Mouse (Mus musculus): ENCODE data around the gene Nfix. TPM values are rescaled to one million over a fixed set of nuclear protein-coding genes. Genes with fewer than 3 reads are reported as not detected.

The Nfix gene
- polyA plus RNA-seq, 2 experiments = 1.4 to 2.5 TPM

DNA sequence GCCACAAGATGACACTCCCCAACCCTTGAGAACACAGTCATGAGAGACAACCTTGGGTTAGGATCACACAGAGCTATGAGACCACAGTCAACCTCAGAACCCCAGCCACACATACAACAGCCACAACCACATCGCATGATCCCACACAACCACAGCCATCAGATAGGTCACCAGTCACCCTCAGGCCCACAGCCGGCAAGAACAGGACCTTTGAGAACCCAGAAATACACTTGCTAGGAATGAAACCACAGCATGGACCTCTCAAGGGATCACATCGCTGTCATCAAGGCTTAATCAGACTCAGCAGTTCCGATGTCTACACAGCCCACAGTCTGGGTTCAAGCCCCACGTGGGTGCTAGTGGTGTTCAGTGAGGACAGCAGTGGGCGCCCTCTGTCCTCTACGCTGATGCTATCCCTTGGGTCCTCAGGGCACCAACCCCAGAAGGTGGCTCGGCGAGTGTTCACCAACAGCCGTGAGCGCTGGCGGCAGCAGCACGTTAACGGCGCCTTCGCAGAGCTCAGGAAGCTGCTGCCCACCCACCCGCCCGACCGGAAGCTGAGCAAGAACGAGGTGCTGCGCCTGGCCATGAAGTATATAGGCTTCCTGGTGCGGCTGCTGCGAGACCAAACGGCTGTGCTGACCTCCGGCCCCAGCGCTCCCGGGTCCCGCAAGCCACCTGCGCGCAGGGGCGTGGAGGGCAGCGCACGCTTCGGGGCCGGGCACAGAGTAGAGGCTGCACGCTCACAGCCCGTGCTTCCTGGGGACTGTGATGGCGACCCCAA, 96.5 kb downstream of the Nfix start:
- Histone ChIP-seq H3K27me3 (ENCODE audit: control insufficient read depth, insufficient read depth, low read length) (peaks cover 11% of the 10 kb centered on the region), H3K9me3 (ENCODE audit: control insufficient read depth, low read length) (no peaks in the 10 kb centered on the region), H3K27ac (peak overlapping the region; percentile 98), H3K36me3 (replicated peaks; ENCODE audit: control insufficient read depth, insufficient read depth, low read depth) (peaks cover 25% of the 10 kb centered on the region), H3K4me3 (ENCODE audit: insufficient read depth in 1 of 2, low read depth in 2 of 2, low read length in 2 of 2) (peak overlapping the region; percentile 88 to 98), H3K4me1 (replicated peaks; ENCODE audit: control insufficient read depth in 2 of 2, insufficient read depth in 2 of 2, low read length in 1 of 2) (peaks cover 42 to 51% of the 10 kb centered on the region in 2 experiments), H3K4me2 (ENCODE audit: low read depth) (peak overlapping the region; percentile 90), H3K9ac (replicated peaks) (peak overlapping the region; percentile 100)
- 2% methylated on average over 38 of the region's 38 CpGs for WGBS (ENCODE audit: insufficient replicate concordance)
- DNase-seq (ENCODE audit: low read depth in 3 of 3, low spot score in 3 of 3) (no peak), ATAC-seq (ENCODE audit: insufficient read depth) (no peak)
- TF ChIP-seq EP300 (IDR thresholded peaks at IDR 0.05; ENCODE audit: low read depth) (no peak), CTCF (IDR thresholded peaks at IDR 0.05; ENCODE audit: low read depth) (peak; percentile 50; the same call in 1 of the 2 replicates)

DNA sequence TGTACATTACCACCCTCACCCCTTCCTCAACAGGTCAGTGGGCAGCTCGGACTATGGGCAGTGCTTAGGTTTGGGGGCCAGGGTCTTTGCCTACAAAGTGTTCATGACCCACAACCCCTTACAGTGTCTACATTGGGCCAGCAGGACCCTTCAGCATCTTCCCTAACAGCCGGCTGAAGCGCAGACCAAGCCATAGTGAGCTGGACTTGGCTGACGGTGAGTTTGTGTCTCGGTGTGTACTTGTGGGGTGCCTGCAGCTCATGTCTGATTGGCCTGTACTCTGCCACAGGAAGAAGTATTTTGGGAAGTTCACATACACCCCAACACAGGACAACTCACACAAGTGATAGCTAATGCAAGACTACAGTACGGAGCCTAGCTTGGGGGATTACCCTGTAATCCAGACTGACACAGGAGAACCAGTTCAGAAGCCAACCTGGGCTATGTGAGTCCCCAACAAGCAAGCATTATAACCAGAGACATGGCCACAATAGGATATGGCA, 97.1 kb downstream of the Nfix start:
- no peaks in the 10 kb centered on the region for H3K9me3 ChIP-seq (ENCODE audit: control insufficient read depth, low read length)
- peak overlapping the region; percentile 88 to 98 for H3K4me3 ChIP-seq (ENCODE audit: insufficient read depth in 1 of 2, low read depth in 2 of 2, low read length in 2 of 2)
- H3K27me3 ChIP-seq (ENCODE audit: control insufficient read depth, insufficient read depth, low read length) = peaks cover 11% of the 10 kb centered on the region
- TF ChIP-seq EP300 (IDR thresholded peaks at IDR 0.05; ENCODE audit: low read depth) = no peak
- TF ChIP-seq CTCF (IDR thresholded peaks at IDR 0.05; ENCODE audit: low read depth) = peak; percentile 5; the same call in 1 of the 2 replicates
- H3K4me1 ChIP-seq (replicated peaks; ENCODE audit: control insufficient read depth in 2 of 2, insufficient read depth in 2 of 2, low read length in 1 of 2) = peaks cover 38 to 50% of the 10 kb centered on the region in 2 experiments
- H3K4me2 ChIP-seq (ENCODE audit: low read depth) = peak overlapping the region; percentile 90
- 12% methylated on average over 6 of the region's 6 CpGs for WGBS (ENCODE audit: insufficient replicate concordance)
- peak overlapping the region; percentile 100 for H3K9ac ChIP-seq (replicated peaks)
- H3K27ac ChIP-seq = peak overlapping the region; percentile 98
- no peak for DNase-seq (ENCODE audit: low read depth in 3 of 3, low spot score in 3 of 3)
- ATAC-seq (ENCODE audit: insufficient read depth) = no peak
- peaks cover 26% of the 10 kb centered on the region for H3K36me3 ChIP-seq (replicated peaks; ENCODE audit: control insufficient read depth, insufficient read depth, low read depth)

DNA sequence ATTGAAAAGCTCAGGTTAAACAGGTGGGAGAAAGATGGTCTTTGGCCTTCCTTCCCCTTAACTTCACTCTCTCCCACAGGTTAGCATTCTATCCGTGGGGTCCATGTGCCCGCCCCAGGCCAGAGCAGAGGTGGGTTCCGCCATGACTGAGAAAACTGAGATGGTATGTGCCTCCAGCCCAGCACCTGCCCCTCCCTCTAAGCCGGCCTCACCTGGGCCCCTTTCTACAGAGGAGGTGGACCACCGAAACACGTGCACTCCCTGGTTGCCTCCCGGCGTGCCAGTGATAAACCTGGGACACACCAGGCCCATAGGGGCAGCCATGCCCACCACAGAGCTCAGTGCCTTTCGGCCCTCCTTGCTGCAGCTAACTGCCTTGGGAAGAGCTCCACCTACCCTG, 97.6 kb downstream of the Nfix start:
- no peaks in the 10 kb centered on the region for H3K9me3 ChIP-seq (ENCODE audit: control insufficient read depth, low read length)
- TF ChIP-seq EP300 (IDR thresholded peaks at IDR 0.05; ENCODE audit: low read depth) = no peak
- TF ChIP-seq CTCF (IDR thresholded peaks at IDR 0.05; ENCODE audit: low read depth) = no peak
- peak overlapping the region; percentile 88 to 98 for H3K4me3 ChIP-seq (ENCODE audit: insufficient read depth in 1 of 2, low read depth in 2 of 2, low read length in 2 of 2)
- H3K4me2 ChIP-seq (ENCODE audit: low read depth) = peak overlapping the region; percentile 90
- peaks cover 34 to 45% of the 10 kb centered on the region in 2 experiments for H3K4me1 ChIP-seq (replicated peaks; ENCODE audit: control insufficient read depth in 2 of 2, insufficient read depth in 2 of 2, low read length in 1 of 2)
- peaks cover 28% of the 10 kb centered on the region for H3K36me3 ChIP-seq (replicated peaks; ENCODE audit: control insufficient read depth, insufficient read depth, low read depth)
- no peak for DNase-seq (ENCODE audit: low read depth in 3 of 3, low spot score in 3 of 3)
- WGBS (ENCODE audit: insufficient replicate concordance) = 10% methylated on average over 9 of the region's 9 CpGs
- peak overlapping the region; percentile 100 for H3K9ac ChIP-seq (replicated peaks)
- H3K27ac ChIP-seq = peak overlapping the region; percentile 98
- peaks cover 10% of the 10 kb centered on the region for H3K27me3 ChIP-seq (ENCODE audit: control insufficient read depth, insufficient read depth, low read length)
- no peak for ATAC-seq (ENCODE audit: insufficient read depth)

DNA sequence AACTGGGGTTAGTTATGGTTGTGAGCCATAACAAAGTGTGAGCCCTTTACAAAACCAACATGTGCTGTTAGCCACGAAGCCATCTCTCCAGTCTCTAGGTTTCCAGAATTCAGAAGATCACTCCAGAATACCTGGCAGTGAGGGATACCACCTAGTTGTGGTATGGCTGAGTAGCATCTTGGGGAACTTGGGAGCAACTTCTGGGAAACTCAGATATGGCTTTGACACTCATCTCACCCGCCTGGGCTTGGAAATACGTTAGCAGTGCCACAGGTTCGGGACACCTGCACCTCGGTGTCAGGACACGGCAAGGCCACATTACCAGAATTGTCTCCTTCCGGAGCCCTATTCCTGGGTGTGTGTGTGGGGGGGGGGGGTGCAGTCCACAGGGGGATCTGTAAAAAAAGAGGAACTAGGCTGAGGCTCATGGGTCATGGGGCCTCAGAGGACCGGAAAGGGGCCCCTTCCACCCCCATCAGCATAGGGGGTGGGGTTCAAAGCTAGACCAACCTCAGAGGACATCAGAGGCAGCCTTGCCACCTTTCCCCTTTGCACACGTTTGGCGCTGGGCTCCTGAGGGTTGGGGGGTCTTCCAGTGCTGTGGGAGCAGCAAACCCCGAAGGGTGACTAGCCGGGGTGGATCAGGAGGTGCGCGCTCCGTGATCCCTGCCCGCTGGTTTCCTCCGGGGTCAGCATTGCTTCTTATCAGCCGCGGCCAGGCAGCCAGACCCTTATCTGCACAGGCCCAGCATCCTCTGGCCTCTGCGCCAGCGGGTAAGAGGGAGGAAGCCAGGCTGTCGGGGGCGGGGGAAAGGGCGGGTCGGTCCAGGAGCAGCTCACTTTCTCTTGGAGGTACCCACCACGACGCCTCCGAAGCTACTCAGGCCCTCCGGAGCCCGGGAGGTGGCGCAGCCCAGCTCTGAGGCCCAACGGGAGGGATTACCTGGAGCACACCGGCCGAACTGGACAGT, 98.9 kb downstream of the Nfix start, which contains the start of gene Lyl1:
TSS of gene Lyl1 (plus strand) at position 517 of the 971 bp plus-strand sequence.
- 1% methylated on average over 34 of the region's 34 CpGs for WGBS (ENCODE audit: insufficient replicate concordance)
- H3K27ac ChIP-seq = peak within 1 kb of the TSS; percentile 98
- H3K36me3 ChIP-seq (replicated peaks; ENCODE audit: control insufficient read depth, insufficient read depth, low read depth) = peaks cover 28% of the 10 kb centered on the region
- H3K4me2 ChIP-seq (ENCODE audit: low read depth) = peak within 1 kb of the TSS; percentile 90
- DNase-seq (ENCODE audit: low read depth in 3 of 3, low spot score in 3 of 3) = peak; percentile 97 to 99 (median 98)
- TF ChIP-seq EP300 (IDR thresholded peaks at IDR 0.05; ENCODE audit: low read depth) = peak; percentile 99
- peak; percentile 78 for TF ChIP-seq CTCF (IDR thresholded peaks at IDR 0.05; ENCODE audit: low read depth)
- H3K9me3 ChIP-seq (ENCODE audit: control insufficient read depth, low read length) = no peaks in the 10 kb centered on the region
- ATAC-seq (ENCODE audit: insufficient read depth) = peak; percentile 86
- H3K9ac ChIP-seq (replicated peaks) = peak within 1 kb of the TSS; percentile 100
- no peaks in the 10 kb centered on the region for H3K27me3 ChIP-seq (ENCODE audit: control insufficient read depth, insufficient read depth, low read length)
- peaks cover 25 to 32% of the 10 kb centered on the region in 2 experiments for H3K4me1 ChIP-seq (replicated peaks; ENCODE audit: control insufficient read depth in 2 of 2, insufficient read depth in 2 of 2, low read length in 1 of 2)
- peak within 1 kb of the TSS; percentile 88 to 98 for H3K4me3 ChIP-seq (ENCODE audit: insufficient read depth in 1 of 2, low read depth in 2 of 2, low read length in 2 of 2)

Measured in liver, embryonic 14.5 days (tissue).